Mouse (Mus musculus) forebrain, postnatal 0 days (tissue): ENCODE measurements around the gene Gosr1. TPM values are rescaled to one million over a fixed set of nuclear protein-coding genes. Genes with fewer than 3 reads are reported as not detected.

ENCODE experiments used
- ATAC-seq: fragments of 200-750 bp; cut with Nextera tagmentation; 2 replicates; pipeline ENCODE4 v1.8.0; 2017; ENCODE audit warnings: mild to moderate bottlenecking, moderate library complexity
- DNase-seq: peaks from one replicate; pipeline ENCODE4 v3.0.0-alpha.2; 2015
- H3K27ac ChIP-seq: fragments of 300-500 bp; sonication (generic); 2 replicates; pipeline ENCODE4 v1.5.1; 2014; ENCODE audit warnings: low read depth, mild to moderate bottlenecking, antibody characterized with exemption, low read length, moderate library complexity, mixed read lengths
- H3K27me3 ChIP-seq: fragments of 300-500 bp; sonication (generic); 2 replicates; pipeline ENCODE4 v1.6.1; 2014; ENCODE audit warnings: mild to moderate bottlenecking, low read length, mixed read lengths; ENCODE audit not compliant: insufficient read depth
- H3K36me3 ChIP-seq: fragments of 300-500 bp; sonication (generic); 2 replicates; pipeline ENCODE4 v1.6.1; 2014; ENCODE audit warnings: mild to moderate bottlenecking, moderate library complexity; ENCODE audit not compliant: insufficient read depth
- H3K4me1 ChIP-seq: fragments of 300-500 bp; sonication (generic); 2 replicates; pipeline ENCODE4 v1.6.1; 2014; ENCODE audit warnings: antibody characterized with exemption; ENCODE audit not compliant: insufficient read depth
- H3K4me2 ChIP-seq: fragments of 300-500 bp; sonication (generic); 2 replicates; pipeline ENCODE4 v1.6.1; 2014; ENCODE audit warnings: low read depth, mild to moderate bottlenecking, moderate library complexity
- H3K4me3 ChIP-seq: fragments of 300-500 bp; sonication (generic); 2 replicates; pipeline ENCODE4 v1.5.1; 2014; ENCODE audit warnings: low read depth, low read length, mixed read lengths
- H3K9ac ChIP-seq: fragments of 300-500 bp; sonication (generic); 2 replicates; pipeline ENCODE4 v1.6.1; 2014; ENCODE audit warnings: mild to moderate bottlenecking
- H3K9me3 ChIP-seq: fragments of 300-500 bp; sonication (generic); 2 replicates; pipeline ENCODE4 v1.6.1; 2016; ENCODE audit warnings: low read length
- CTCF ChIP-seq: sonication (generic); IDR thresholded peaks from 2 replicates; pipeline ENCODE4 v1.5.1; 2016; ENCODE audit warnings: antibody characterized with exemption, control low read depth, low read depth
- WGBS: fragments of 180-500 bp; shearing (Covaris S2); extraction: QIAGEN DNeasy Blood & Tissue Kit; methylation state at CpG from one replicate; pipeline ENCODE4 v1.1.7; 2014; 5-methylcytosine and 5-hydroxymethylcytosine counted together
- polyA plus RNA-seq: library from polyadenylated mRNA; unstranded; fragments of >200 nt; fragmentation: Nextera tagmentation; extraction: Ambion mirVana; gene quantifications from 2 replicates; pipeline ENCODE4 v1.2.1, GENCODE M21; 2015
- total RNA-seq: library from RNA; depleted of rRNA; stranded (reverse); fragments of >200 nt; gene quantifications from 2 replicates; pipeline ENCODE4 v1.2.3, GENCODE M21; 2014

Gene Gosr1
- total and polyA plus RNA-seq, 2 experiments from 2014 or later, result 22.0 to 35.0 TPM

DNA sequence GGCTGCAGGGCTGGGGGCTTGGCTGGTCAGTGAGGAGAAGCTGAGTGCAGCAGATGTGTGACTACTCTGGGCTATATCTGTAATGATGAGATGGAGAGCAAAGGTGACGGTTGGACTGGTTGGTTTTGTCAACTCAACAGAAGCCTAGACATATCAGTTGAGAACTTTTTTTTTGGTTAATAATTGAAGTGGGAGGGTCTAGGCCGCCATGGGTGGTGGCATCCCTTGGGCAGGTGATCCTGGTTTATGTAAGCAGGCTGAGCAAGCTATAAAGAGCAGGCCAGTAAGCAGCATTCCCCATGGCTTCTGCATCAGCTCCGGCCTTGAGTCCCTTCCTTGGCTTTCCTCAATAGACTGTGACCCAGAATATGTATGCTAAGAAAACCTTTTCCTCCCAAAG is 39.9 kb upstream of the Gosr1 start:
- H3K4me2 ChIP-seq, result no peak overlapping the region
- H3K27ac ChIP-seq, result no peak overlapping the region
- no peak for TF ChIP-seq CTCF
- no peaks in the 10 kb centered on the region for H3K27me3 ChIP-seq
- H3K4me3 ChIP-seq, result no peak overlapping the region
- no peak for DNase-seq
- H3K36me3 ChIP-seq, result peaks cover 61% of the 10 kb centered on the region
- no peaks in the 10 kb centered on the region for H3K4me1 ChIP-seq
- WGBS, result 92% methylated on average over 3 of the region's 3 CpGs
- no peak overlapping the region for H3K9ac ChIP-seq
- no peak for ATAC-seq
- no peaks in the 10 kb centered on the region for H3K9me3 ChIP-seq

GRCm38 (mm10) chr11:76797236-76797635 is 33.9 kb upstream of the Gosr1 start:
- Histone ChIP-seq H3K27ac (no peak overlapping the region), H3K4me3 (no peak overlapping the region), H3K4me2 (no peak overlapping the region), H3K9me3 (no peaks in the 10 kb centered on the region), H3K36me3 (peaks cover 48% of the 10 kb centered on the region), H3K4me1 (no peaks in the 10 kb centered on the region), H3K9ac (no peak overlapping the region), H3K27me3 (no peaks in the 10 kb centered on the region)
- DNase-seq, result no peak
- ATAC-seq, result no peak
- 91% methylated on average over 6 of the region's 6 CpGs for WGBS
- no peak for TF ChIP-seq CTCF

DNA sequence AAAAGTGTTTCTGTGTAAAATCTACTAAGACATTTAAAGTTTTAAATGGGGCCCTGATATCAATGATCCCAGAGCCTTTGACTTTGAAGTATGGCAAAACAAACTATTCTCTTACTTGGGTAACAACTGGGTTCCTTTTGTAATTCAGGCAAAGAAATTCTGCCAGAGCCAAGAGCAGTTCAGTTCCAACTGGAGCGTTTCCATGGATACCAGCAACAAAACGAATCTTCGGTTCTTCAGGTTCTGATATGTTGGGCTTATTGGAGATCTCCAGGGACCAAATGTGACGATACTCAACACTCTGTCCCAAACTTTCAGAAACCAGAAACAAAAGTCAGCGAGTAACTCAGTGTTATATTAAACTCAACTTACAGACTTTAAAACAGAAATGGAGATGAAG is 31.9 kb upstream of the Gosr1 start:
- peaks cover 55% of the 10 kb centered on the region for H3K36me3 ChIP-seq
- H3K27me3 ChIP-seq, result no peaks in the 10 kb centered on the region
- no peaks in the 10 kb centered on the region for H3K4me1 ChIP-seq
- H3K9me3 ChIP-seq, result no peaks in the 10 kb centered on the region
- WGBS, result 75% methylated on average over 5 of the region's 5 CpGs
- H3K9ac ChIP-seq, result no peak overlapping the region
- DNase-seq, result no peak
- H3K4me2 ChIP-seq, result no peak overlapping the region
- H3K27ac ChIP-seq, result no peak overlapping the region
- no peak for TF ChIP-seq CTCF
- ATAC-seq, result no peak
- no peak overlapping the region for H3K4me3 ChIP-seq

- no peak for ATAC-seq
- no peaks in the 10 kb centered on the region for H3K9me3 ChIP-seq
- 93% methylated on average over 7 of the region's 7 CpGs for WGBS
Observed at GRCm38 (mm10) chr11:76791331-76791730, 28.0 kb upstream of the Gosr1 start.

GRCm38 (mm10) chr11:76789252-76789651 is 25.9 kb upstream of the Gosr1 start:
- H3K27ac ChIP-seq, result no peak overlapping the region
- TF ChIP-seq CTCF, result peak; percentile 85
- ATAC-seq (no peak), DNase-seq (peak; percentile 73)
- H3K27me3 ChIP-seq, result no peaks in the 10 kb centered on the region
- no peak overlapping the region for H3K4me3 ChIP-seq
- no peak overlapping the region for H3K4me2 ChIP-seq
- WGBS, result 95% methylated on average over 1 of the region's 1 CpGs
- H3K4me1 ChIP-seq, result no peaks in the 10 kb centered on the region
- no peak overlapping the region for H3K9ac ChIP-seq
- H3K36me3 ChIP-seq, result peaks cover 67% of the 10 kb centered on the region
- H3K9me3 ChIP-seq, result no peaks in the 10 kb centered on the region

More at GRCm38 (mm10) chr11:76791331-76791730, 28.0 kb upstream of the Gosr1 start:
- H3K4me1 ChIP-seq, result no peaks in the 10 kb centered on the region
- no peak overlapping the region for H3K27ac ChIP-seq
- no peak overlapping the region for H3K9ac ChIP-seq
- DNase-seq, result no peak
- peaks cover 54% of the 10 kb centered on the region for H3K36me3 ChIP-seq
- H3K4me3 ChIP-seq, result no peak overlapping the region
- no peak overlapping the region for H3K4me2 ChIP-seq
- TF ChIP-seq CTCF, result no peak
- no peaks in the 10 kb centered on the region for H3K27me3 ChIP-seq

GRCm38 (mm10) chr11:76775533-76775932 is 12.2 kb upstream of the Gosr1 start:
- TF ChIP-seq CTCF, result no peak
- Histone ChIP-seq H3K27ac (no peak overlapping the region), H3K4me3 (no peak overlapping the region), H3K9ac (no peak overlapping the region), H3K27me3 (no peaks in the 10 kb centered on the region), H3K4me2 (no peak overlapping the region), H3K36me3 (peaks cover 12% of the 10 kb centered on the region; the same call in 1 of the 2 replicates), H3K9me3 (no peaks in the 10 kb centered on the region), H3K4me1 (no peaks in the 10 kb centered on the region)
- ATAC-seq (no peak), DNase-seq (no peak)
- WGBS, result 88% methylated on average over 8 of the region's 8 CpGs

GRCm38 (mm10) chr11:76773811-76774210 is 10.4 kb upstream of the Gosr1 start:
- DNase-seq (no peak), ATAC-seq (no peak)
- 57% methylated on average over 3 of the region's 3 CpGs for WGBS
- TF ChIP-seq CTCF, result no peak
- H3K4me3 ChIP-seq, result no peak overlapping the region
- no peak overlapping the region for H3K4me2 ChIP-seq
- H3K27ac ChIP-seq, result no peak overlapping the region
- H3K9me3 ChIP-seq, result no peaks in the 10 kb centered on the region
- H3K27me3 ChIP-seq, result no peaks in the 10 kb centered on the region
- H3K4me1 ChIP-seq, result no peaks in the 10 kb centered on the region
- no peak overlapping the region for H3K9ac ChIP-seq
- no peaks in the 10 kb centered on the region for H3K36me3 ChIP-seq

- no peak for ATAC-seq
- no peak overlapping the region for H3K9ac ChIP-seq
- H3K4me1 ChIP-seq, result no peaks in the 10 kb centered on the region
- no peak for TF ChIP-seq CTCF
- no peaks in the 10 kb centered on the region for H3K36me3 ChIP-seq
- DNase-seq, result no peak
- 88% methylated on average over 5 of the region's 5 CpGs for WGBS
- no peak overlapping the region for H3K27ac ChIP-seq
- H3K27me3 ChIP-seq, result no peaks in the 10 kb centered on the region
- H3K4me3 ChIP-seq, result no peak overlapping the region
- no peaks in the 10 kb centered on the region for H3K9me3 ChIP-seq
- H3K4me2 ChIP-seq, result no peak overlapping the region
Observed at GRCm38 (mm10) chr11:76770566-76770965, 7.2 kb upstream of the Gosr1 start.
